Mouse (Mus musculus): ENCODE data around the gene Smarcd1. TPM values are rescaled to one million over a fixed set of nuclear protein-coding genes. Genes with fewer than 3 reads are reported as not detected.

Smarcd1 gene
- polyA plus RNA-seq, 1 experiment from 2014 or later, result 22.1 TPM

- WGBS, result 24% methylated on average over 7 of the region's 7 CpGs
- Histone ChIP-seq H3K4me3 (peak overlapping the region; percentile 69), H3K9ac (peak overlapping the region; percentile 90)
These were observed 3.0 kb downstream of the Smarcd1 start for GRCm38 (mm10) chr15:99704881-99705280.

GRCm38 (mm10) chr15:99705440-99706048 is 3.6 kb downstream of the Smarcd1 start, which contains the start of gene Gm17349:
TSS of gene Gm17349 (minus strand) at chr15:99705490.
- H3K4me2 ChIP-seq, result peak within 1 kb of the TSS; percentile 79
- H3K27me3 ChIP-seq (replicated peaks), result no peaks in the 10 kb centered on the region
- peak within 1 kb of the TSS; percentile 69 for H3K4me3 ChIP-seq
- 60% methylated on average over 11 of the region's 11 CpGs for WGBS
- H3K27ac ChIP-seq (replicated peaks), result peak within 1 kb of the TSS; percentile 95
- peak within 1 kb of the TSS; percentile 90 for H3K9ac ChIP-seq
- ATAC-seq (ENCODE audit: extremely low read depth, insufficient number of reproducible peaks, low FRiP score, low TSS enrichment), result no peak
- no peaks in the 10 kb centered on the region for H3K9me3 ChIP-seq
- peaks cover 63% of the 10 kb centered on the region for H3K36me3 ChIP-seq
- peaks cover 47% of the 10 kb centered on the region for H3K4me1 ChIP-seq

More at GRCm38 (mm10) chr15:99704881-99705280, 3.0 kb downstream of the Smarcd1 start:
- no peak; the same call in 1 of the 2 replicates for ATAC-seq (ENCODE audit: extremely low read depth, insufficient number of reproducible peaks, low FRiP score, low TSS enrichment)
- Histone ChIP-seq H3K27me3 (replicated peaks) (no peaks in the 10 kb centered on the region), H3K4me1 (peaks cover 47% of the 10 kb centered on the region), H3K9me3 (no peaks in the 10 kb centered on the region), H3K27ac (replicated peaks) (peak overlapping the region; percentile 95), H3K36me3 (peaks cover 56% of the 10 kb centered on the region), H3K4me2 (peak overlapping the region; percentile 79)

GRCm38 (mm10) chr15:99708176-99708575 is 6.2 kb downstream of the Smarcd1 start:
- 88% methylated on average over 13 of the region's 13 CpGs for WGBS
- Histone ChIP-seq H3K9ac (no peak overlapping the region), H3K4me3 (no peak overlapping the region), H3K27me3 (replicated peaks) (no peaks in the 10 kb centered on the region), H3K4me1 (peaks cover 37% of the 10 kb centered on the region), H3K27ac (replicated peaks) (no peak overlapping the region), H3K4me2 (no peak overlapping the region), H3K36me3 (peaks cover 89% of the 10 kb centered on the region), H3K9me3 (no peaks in the 10 kb centered on the region)
- ATAC-seq (ENCODE audit: extremely low read depth, insufficient number of reproducible peaks, low FRiP score, low TSS enrichment), result no peak

GRCm38 (mm10) chr15:99710221-99711190 is 8.6 kb downstream of the Smarcd1 start:
- no peaks in the 10 kb centered on the region for H3K27me3 ChIP-seq (replicated peaks)
- peaks cover 37% of the 10 kb centered on the region for H3K4me1 ChIP-seq
- no peak overlapping the region for H3K4me2 ChIP-seq
- no peak overlapping the region for H3K9ac ChIP-seq
- H3K27ac ChIP-seq (replicated peaks), result no peak overlapping the region
- H3K9me3 ChIP-seq, result no peaks in the 10 kb centered on the region
- WGBS, result 81% methylated on average over 10 of the region's 10 CpGs
- no peak overlapping the region for H3K4me3 ChIP-seq
- H3K36me3 ChIP-seq, result peaks cover 97% of the 10 kb centered on the region
- ATAC-seq (ENCODE audit: extremely low read depth, insufficient number of reproducible peaks, low FRiP score, low TSS enrichment), result no peak

GRCm38 (mm10) chr15:99711491-99711890 is 9.6 kb downstream of the Smarcd1 start:
- peaks cover 39% of the 10 kb centered on the region for H3K4me1 ChIP-seq
- peaks cover 96% of the 10 kb centered on the region for H3K36me3 ChIP-seq
- H3K9ac ChIP-seq, result no peak overlapping the region
- no peak overlapping the region for H3K4me2 ChIP-seq
- H3K27me3 ChIP-seq (replicated peaks), result no peaks in the 10 kb centered on the region
- no peak for ATAC-seq (ENCODE audit: extremely low read depth, insufficient number of reproducible peaks, low FRiP score, low TSS enrichment)
- WGBS, result 75% methylated on average over 3 of the region's 3 CpGs
- no peak overlapping the region for H3K4me3 ChIP-seq
- no peak overlapping the region for H3K27ac ChIP-seq (replicated peaks)
- no peaks in the 10 kb centered on the region for H3K9me3 ChIP-seq

- Histone ChIP-seq H3K4me3 (no peak overlapping the region), H3K9ac (peak overlapping the region; percentile 62), H3K4me1 (peaks cover 46% of the 10 kb centered on the region), H3K9me3 (no peaks in the 10 kb centered on the region), H3K27ac (replicated peaks) (peak overlapping the region; percentile 90), H3K4me2 (no peak overlapping the region), H3K36me3 (peaks cover 82% of the 10 kb centered on the region), H3K27me3 (replicated peaks) (no peaks in the 10 kb centered on the region)
- 61% methylated on average over 13 of the region's 13 CpGs for WGBS
- ATAC-seq (ENCODE audit: extremely low read depth, insufficient number of reproducible peaks, low FRiP score, low TSS enrichment), result no peak
These were observed 11.0 kb downstream of the Smarcd1 start for GRCm38 (mm10) chr15:99712666-99713559.

- Histone ChIP-seq H3K4me2 (no peak overlapping the region), H3K4me3 (no peak overlapping the region), H3K9me3 (no peaks in the 10 kb centered on the region), H3K4me1 (peaks cover 46% of the 10 kb centered on the region), H3K27ac (replicated peaks) (peak overlapping the region; percentile 90), H3K27me3 (replicated peaks) (no peaks in the 10 kb centered on the region), H3K36me3 (peaks cover 82% of the 10 kb centered on the region), H3K9ac (peak overlapping the region; percentile 62)
- WGBS, result 72% methylated on average over 3 of the region's 3 CpGs
- no peak for ATAC-seq (ENCODE audit: extremely low read depth, insufficient number of reproducible peaks, low FRiP score, low TSS enrichment)
These were observed 11.6 kb downstream of the Smarcd1 start for GRCm38 (mm10) chr15:99713569-99713968.

GRCm38 (mm10) chr15:99714206-99714605 is 12.3 kb downstream of the Smarcd1 start:
- Histone ChIP-seq H3K9me3 (no peaks in the 10 kb centered on the region), H3K4me2 (no peak overlapping the region), H3K4me3 (no peak overlapping the region), H3K36me3 (peaks cover 81% of the 10 kb centered on the region), H3K27me3 (replicated peaks) (no peaks in the 10 kb centered on the region), H3K9ac (peak overlapping the region; percentile 62), H3K27ac (replicated peaks) (peak overlapping the region; percentile 90), H3K4me1 (peaks cover 46% of the 10 kb centered on the region)
- ATAC-seq (ENCODE audit: extremely low read depth, insufficient number of reproducible peaks, low FRiP score, low TSS enrichment), result no peak
- WGBS, result 48% methylated on average over 4 of the region's 4 CpGs

- peak overlapping the region; percentile 90 for H3K27ac ChIP-seq (replicated peaks)
- H3K36me3 ChIP-seq, result peaks cover 75% of the 10 kb centered on the region
- no peaks in the 10 kb centered on the region for H3K27me3 ChIP-seq (replicated peaks)
These were observed 12.9 kb downstream of the Smarcd1 start for GRCm38 (mm10) chr15:99714858-99715257.

GRCm38 (mm10) chr15:99715361-99715865 is 13.5 kb downstream of the Smarcd1 start:
- 76% methylated on average over 13 of the region's 13 CpGs for WGBS
- Histone ChIP-seq H3K4me2 (no peak overlapping the region), H3K36me3 (peaks cover 71% of the 10 kb centered on the region), H3K27ac (replicated peaks) (0 out of 2 replicates have a peak overlapping the region, but pooled peaks have one; percentile 90), H3K27me3 (replicated peaks) (no peaks in the 10 kb centered on the region), H3K9ac (no peak overlapping the region), H3K9me3 (no peaks in the 10 kb centered on the region), H3K4me3 (no peak overlapping the region), H3K4me1 (peaks cover 46% of the 10 kb centered on the region)
- ATAC-seq (ENCODE audit: extremely low read depth, insufficient number of reproducible peaks, low FRiP score, low TSS enrichment), result no peak

More at GRCm38 (mm10) chr15:99714858-99715257, 12.9 kb downstream of the Smarcd1 start:
- 43% methylated on average over 7 of the region's 7 CpGs for WGBS
- Histone ChIP-seq H3K4me1 (peaks cover 46% of the 10 kb centered on the region), H3K4me3 (no peak overlapping the region), H3K4me2 (no peak overlapping the region), H3K9me3 (no peaks in the 10 kb centered on the region), H3K9ac (no peak overlapping the region)
- no peak; the same call in 1 of the 2 replicates for ATAC-seq (ENCODE audit: extremely low read depth, insufficient number of reproducible peaks, low FRiP score, low TSS enrichment)
